Mouse (Mus musculus): ENCODE measurements around the gene Hnrnpul2. TPM values are rescaled to one million over a fixed set of nuclear protein-coding genes. Genes with fewer than 3 reads are reported as not detected.

Hnrnpul2 gene
- polyA plus RNA-seq, 1 experiment from 2014 or later = 6.4 TPM

Other genes starting within 250 kb of the Hnrnpul2 start
- 1.3 and 1.6 TPM in 2 replicates for gene Slc22a8, start 228.8 kb upstream of the Hnrnpul2 start, polyA plus RNA-seq (2015; fragmentation: Nextera tagmentation; extraction: Ambion mirVana)
- gene Slc22a6, start 202.0 kb upstream of the Hnrnpul2 start, polyA plus RNA-seq (2015; fragmentation: Nextera tagmentation; extraction: Ambion mirVana) = 1.6 and 3.2 TPM in 2 replicates
- 0.94 and 1.3 TPM in 2 replicates for gene Chrm1, start 156.2 kb upstream of the Hnrnpul2 start, polyA plus RNA-seq (2015; fragmentation: Nextera tagmentation; extraction: Ambion mirVana)
- 135 and 143 TPM in 2 replicates for gene Slc3a2, start 96.6 kb upstream of the Hnrnpul2 start, polyA plus RNA-seq (2015; fragmentation: Nextera tagmentation; extraction: Ambion mirVana)
- 92.0 and 97.4 TPM in 2 replicates for gene Wdr74, start 84.2 kb upstream of the Hnrnpul2 start, polyA plus RNA-seq (2015; fragmentation: Nextera tagmentation; extraction: Ambion mirVana)
- 1.9 and 3.7 TPM in 2 replicates for gene 1700092M07Rik, start 79.3 kb upstream of the Hnrnpul2 start, polyA plus RNA-seq (2015; fragmentation: Nextera tagmentation; extraction: Ambion mirVana)
- 117 and 118 TPM in 2 replicates for gene Stx5a, start 78.6 kb upstream of the Hnrnpul2 start, polyA plus RNA-seq (2015; fragmentation: Nextera tagmentation; extraction: Ambion mirVana)
- 194 and 211 TPM in 2 replicates for gene Nxf1, start 62.9 kb upstream of the Hnrnpul2 start, polyA plus RNA-seq (2015; fragmentation: Nextera tagmentation; extraction: Ambion mirVana)
- 260 and 261 TPM in 2 replicates for gene Tmem223, start 49.0 kb upstream of the Hnrnpul2 start, polyA plus RNA-seq (2015; fragmentation: Nextera tagmentation; extraction: Ambion mirVana)
- gene Tmem179b, start 45.5 kb upstream of the Hnrnpul2 start, polyA plus RNA-seq (2015; fragmentation: Nextera tagmentation; extraction: Ambion mirVana) = 35.9 and 36.5 TPM in 2 replicates
- gene Taf6l, start 33.6 kb upstream of the Hnrnpul2 start, polyA plus RNA-seq (2015; fragmentation: Nextera tagmentation; extraction: Ambion mirVana) = 30.1 and 33.0 TPM in 2 replicates
- 174 and 190 TPM in 2 replicates for gene Polr2g, start 21.4 kb upstream of the Hnrnpul2 start, polyA plus RNA-seq (2015; fragmentation: Nextera tagmentation; extraction: Ambion mirVana)
- 7.9 and 8.5 TPM in 2 replicates for gene Zbtb3, start 17.5 kb upstream of the Hnrnpul2 start, polyA plus RNA-seq (2015; fragmentation: Nextera tagmentation; extraction: Ambion mirVana)
- 86.1 and 89.1 TPM in 2 replicates for gene Ttc9c, start 677 bp upstream of the Hnrnpul2 start, polyA plus RNA-seq (2015; fragmentation: Nextera tagmentation; extraction: Ambion mirVana)
- gene AC129217.1, start 9.8 kb downstream of the Hnrnpul2 start, polyA plus RNA-seq (2015; fragmentation: Nextera tagmentation; extraction: Ambion mirVana) = not detected in 2 replicates
- gene Bscl2, start 17.5 kb downstream of the Hnrnpul2 start, polyA plus RNA-seq (2015; fragmentation: Nextera tagmentation; extraction: Ambion mirVana) = 66.9 and 72.1 TPM in 2 replicates
- gene Gng3, start 19.2 kb downstream of the Hnrnpul2 start, polyA plus RNA-seq (2015; fragmentation: Nextera tagmentation; extraction: Ambion mirVana) = 198 and 204 TPM in 2 replicates
- 0.28 and 0.39 TPM in 2 replicates for gene Lrrn4cl, start 30.8 kb downstream of the Hnrnpul2 start, polyA plus RNA-seq (2015; fragmentation: Nextera tagmentation; extraction: Ambion mirVana)
- gene Ubxn1, start 51.5 kb downstream of the Hnrnpul2 start, polyA plus RNA-seq (2015; fragmentation: Nextera tagmentation; extraction: Ambion mirVana) = 188 and 194 TPM in 2 replicates
- gene Uqcc3, start 60.9 kb downstream of the Hnrnpul2 start, polyA plus RNA-seq (2015; fragmentation: Nextera tagmentation; extraction: Ambion mirVana) = 61.8 and 64.6 TPM in 2 replicates
- 73.6 and 85.7 TPM in 2 replicates for gene Lbhd1, start 63.7 kb downstream of the Hnrnpul2 start, polyA plus RNA-seq (2015; fragmentation: Nextera tagmentation; extraction: Ambion mirVana)
- gene Gm49403, start 63.9 kb downstream of the Hnrnpul2 start, polyA plus RNA-seq (2015; fragmentation: Nextera tagmentation; extraction: Ambion mirVana) = not detected in 2 replicates
- gene 1810009A15Rik, start 68.8 kb downstream of the Hnrnpul2 start, polyA plus RNA-seq (2015; fragmentation: Nextera tagmentation; extraction: Ambion mirVana) = 92.5 and 97.7 TPM in 2 replicates
- gene Gm49416, start 68.9 kb downstream of the Hnrnpul2 start, polyA plus RNA-seq (2015; fragmentation: Nextera tagmentation; extraction: Ambion mirVana) = not detected in 2 replicates
- gene Ints5, start 73.0 kb downstream of the Hnrnpul2 start, polyA plus RNA-seq (2015; fragmentation: Nextera tagmentation; extraction: Ambion mirVana) = 37.9 and 44.5 TPM in 2 replicates
- 83.6 and 91.5 TPM in 2 replicates for gene Ganab, start 78.1 kb downstream of the Hnrnpul2 start, polyA plus RNA-seq (2015; fragmentation: Nextera tagmentation; extraction: Ambion mirVana)
- gene B3gat3, start 100.4 kb downstream of the Hnrnpul2 start, polyA plus RNA-seq (2015; fragmentation: Nextera tagmentation; extraction: Ambion mirVana) = 66.4 and 69.5 TPM in 2 replicates
- gene Rom1, start 109.3 kb downstream of the Hnrnpul2 start, polyA plus RNA-seq (2015; fragmentation: Nextera tagmentation; extraction: Ambion mirVana) = 1.2 and 1.3 TPM in 2 replicates
- gene Eml3, start 109.5 kb downstream of the Hnrnpul2 start, polyA plus RNA-seq (2015; fragmentation: Nextera tagmentation; extraction: Ambion mirVana) = 8.9 and 9.6 TPM in 2 replicates
- gene Mta2, start 121.9 kb downstream of the Hnrnpul2 start, polyA plus RNA-seq (2015; fragmentation: Nextera tagmentation; extraction: Ambion mirVana) = 178 and 180 TPM in 2 replicates
- 35.3 and 36.7 TPM in 2 replicates for gene Tut1, start 133.8 kb downstream of the Hnrnpul2 start, polyA plus RNA-seq (2015; fragmentation: Nextera tagmentation; extraction: Ambion mirVana)
- 369 and 373 TPM in 2 replicates for gene Eef1g, start 147.0 kb downstream of the Hnrnpul2 start, polyA plus RNA-seq (2015; fragmentation: Nextera tagmentation; extraction: Ambion mirVana)
- 2.8 and 3.0 TPM in 2 replicates for gene Ahnak, start 169.3 kb downstream of the Hnrnpul2 start, polyA plus RNA-seq (2015; fragmentation: Nextera tagmentation; extraction: Ambion mirVana)